Comparison of ENCODE assay signal across 18 mouse cellular contexts in the genomic region with DNA sequence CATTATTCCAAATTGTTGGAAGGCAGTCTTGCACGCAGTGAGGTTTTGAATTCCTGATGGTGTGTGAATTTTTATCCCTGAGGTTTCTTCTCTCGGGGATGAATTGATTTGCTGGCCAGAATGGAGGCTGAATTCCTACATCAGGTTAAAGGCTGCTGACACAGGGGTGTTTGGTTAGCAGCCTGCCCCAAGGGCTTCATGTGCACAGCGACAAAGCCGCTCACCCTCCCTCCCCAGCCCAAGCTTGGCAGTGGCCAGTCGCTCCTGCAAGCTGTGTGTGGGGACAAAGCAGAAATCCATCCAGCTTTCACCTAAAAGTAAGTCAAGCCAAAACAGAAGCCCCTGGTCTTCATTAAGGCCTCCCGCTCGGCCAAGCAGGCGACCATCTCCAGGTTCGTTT.
DNase-seq lines count a peak whose midpoint lies in the region; ATAC-seq lines count a peak whose summit lies in the region.
"Had no signal": no experiment of that assay in that cellular context is flagged by ENCODE, and none has a peak within 500 bp of the region (broad histone marks: within the 10 kb centered on the region; RNA-seq: fewer than 3 reads in every experiment).

No protein-coding gene starts in this region.

- no peak overlapping the region for H3K9ac ChIP-seq in hindbrain, embryonic 13.5 days
- no peak overlapping the region for H3K9ac ChIP-seq in forebrain, embryonic 11.5 days (ENCODE audit: low read length)
- no peak overlapping the region for H3K9ac ChIP-seq in forebrain, embryonic 13.5 days
- H3K9ac ChIP-seq: embryonic facial prominence, embryonic 15.5 days; heart, embryonic 12.5 days; intestine, embryonic 15.5 days had no signal

- DNase-seq in hindbrain, embryonic 10.5 days (ENCODE audit: low spot score): no peak
- DNase-seq in forebrain, embryonic 11.5 days (ENCODE audit: low spot score): no peak
- DNase-seq in spleen, postnatal 36 days (ENCODE audit: low spot score in 2 of 2): no peak
- no peak for DNase-seq in urinary bladder, postnatal 4 days (ENCODE audit: low spot score in 2 of 2)
- DNase-seq: adrenal gland, adult 8-10 months; adrenal gland, postnatal 36 days; cerebellum, adult 11 months; cerebellum, adult 8-10 months; embryo, embryonic 11 days; gastrocnemius, adult 2 months; gastrocnemius, postnatal 25 days; kidney, adult 18-20 months had no signal

- H3K27me3 ChIP-seq in hindbrain, embryonic 10.5 days (ENCODE audit: insufficient read depth, poor library complexity, severe bottlenecking): no peaks in the 10 kb centered on the region
- no peaks in the 10 kb centered on the region for H3K27me3 ChIP-seq in hindbrain, embryonic 13.5 days
- no peaks in the 10 kb centered on the region for H3K27me3 ChIP-seq in forebrain, embryonic 11.5 days (ENCODE audit: control insufficient read depth, insufficient read depth, low read length)
- peaks cover 19% of the 10 kb centered on the region; the same call in 1 of the 2 replicates for H3K27me3 ChIP-seq in forebrain, embryonic 13.5 days
- H3K27me3 ChIP-seq: embryonic facial prominence, embryonic 15.5 days; intestine, embryonic 15.5 days had no signal

- no peak overlapping the region for H3K4me2 ChIP-seq in hindbrain, embryonic 13.5 days
- H3K4me2 ChIP-seq in forebrain, embryonic 11.5 days (ENCODE audit: low read depth, low read length, severe bottlenecking): no peak overlapping the region
- H3K4me2 ChIP-seq in forebrain, embryonic 13.5 days: no peak overlapping the region
- H3K4me2 ChIP-seq: embryonic facial prominence, embryonic 15.5 days; heart, embryonic 12.5 days; intestine, embryonic 15.5 days had no signal

- ATAC-seq in hindbrain, embryonic 13.5 days (ENCODE audit: low FRiP score): no peak
- ATAC-seq in forebrain, embryonic 11.5 days (replicated peaks; ENCODE audit: low FRiP score): 0 out of 2 replicates have a peak, but pooled peaks have one; percentile 27
- ATAC-seq in forebrain, embryonic 13.5 days: 0 out of 2 replicates have a peak, but pooled peaks have one; percentile 24
- ATAC-seq: intestine, embryonic 15.5 days had no signal

- H3K36me3 ChIP-seq in hindbrain, embryonic 10.5 days: no peaks in the 10 kb centered on the region
- H3K36me3 ChIP-seq in hindbrain, embryonic 13.5 days: no peaks in the 10 kb centered on the region
- H3K36me3 ChIP-seq in forebrain, embryonic 11.5 days (ENCODE audit: control insufficient read depth, insufficient read depth, low read length): no peaks in the 10 kb centered on the region
- no peaks in the 10 kb centered on the region for H3K36me3 ChIP-seq in forebrain, embryonic 13.5 days (ENCODE audit: poor library complexity, severe bottlenecking)
- H3K36me3 ChIP-seq: embryonic facial prominence, embryonic 15.5 days; heart, embryonic 12.5 days; intestine, embryonic 15.5 days had no signal

- no peak overlapping the region for H3K4me3 ChIP-seq in hindbrain, embryonic 10.5 days
- no peak overlapping the region for H3K4me3 ChIP-seq in hindbrain, embryonic 13.5 days
- no peak overlapping the region for H3K4me3 ChIP-seq in forebrain, embryonic 11.5 days (ENCODE audit: low read depth, low read length)
- no peak overlapping the region for H3K4me3 ChIP-seq in forebrain, embryonic 13.5 days
- H3K4me3 ChIP-seq: embryonic facial prominence, embryonic 15.5 days; erythroblast, embryonic 14.5 days; gastrocnemius, adult 2 months; heart, embryonic 12.5 days; intestine, embryonic 15.5 days had no signal

- no peaks in the 10 kb centered on the region for H3K9me3 ChIP-seq in hindbrain, embryonic 10.5 days
- no peaks in the 10 kb centered on the region for H3K9me3 ChIP-seq in hindbrain, embryonic 13.5 days
- H3K9me3 ChIP-seq in forebrain, embryonic 11.5 days (ENCODE audit: control insufficient read depth, low read length): no peaks in the 10 kb centered on the region
- H3K9me3 ChIP-seq in forebrain, embryonic 13.5 days (replicated peaks): no peaks in the 10 kb centered on the region
- H3K9me3 ChIP-seq: embryonic facial prominence, embryonic 15.5 days; heart, embryonic 12.5 days; intestine, embryonic 15.5 days had no signal

- WGBS in hindbrain, embryonic 10.5 days: 61% methylated on average over 9 of the region's 9 CpGs
- WGBS in hindbrain, embryonic 13.5 days: 55% methylated on average over 9 of the region's 9 CpGs
- WGBS in forebrain, embryonic 11.5 days: 48% methylated on average over 9 of the region's 9 CpGs
- WGBS in forebrain, embryonic 13.5 days: 43% methylated on average over 9 of the region's 9 CpGs

- peaks cover 14% of the 10 kb centered on the region for H3K4me1 ChIP-seq in hindbrain, embryonic 10.5 days (replicated peaks)
- no peaks in the 10 kb centered on the region for H3K4me1 ChIP-seq in hindbrain, embryonic 13.5 days (replicated peaks)
- H3K4me1 ChIP-seq in forebrain, embryonic 11.5 days (replicated peaks; ENCODE audit: control insufficient read depth, insufficient read depth, low read length): peaks cover 2% of the 10 kb centered on the region; the same call in 1 of the 2 replicates
- H3K4me1 ChIP-seq in forebrain, embryonic 13.5 days: peaks cover 16% of the 10 kb centered on the region; the same call in 1 of the 2 replicates
- H3K4me1 ChIP-seq: embryonic facial prominence, embryonic 15.5 days; heart, embryonic 12.5 days; intestine, embryonic 15.5 days had no signal

- peak overlapping the region; percentile 25; the same call in 1 of the 2 replicates for H3K27ac ChIP-seq in hindbrain, embryonic 10.5 days
- no peak overlapping the region for H3K27ac ChIP-seq in hindbrain, embryonic 13.5 days
- H3K27ac ChIP-seq in forebrain, embryonic 11.5 days (ENCODE audit: low read depth, low read length): peak overlapping the region; percentile 58; the same call in 1 of the 2 replicates
- H3K27ac ChIP-seq in forebrain, embryonic 13.5 days: peak overlapping the region; percentile 61
- H3K27ac ChIP-seq: embryonic facial prominence, embryonic 15.5 days; gastrocnemius, adult 2 months; intestine, embryonic 15.5 days had no signal
